Mouse (Mus musculus) midbrain, embryonic 15.5 days (tissue): ENCODE data around the gene Ifit1. TPM values are rescaled to one million over a fixed set of nuclear protein-coding genes. Genes with fewer than 3 reads are reported as not detected.
A peak's percentile ranks its signal among the peaks of the same experiment; 100 is the strongest.
"Not testable (repeated sequence)": the region's sequence is repeated elsewhere in the genome, so short reads cannot be mapped to it uniquely, and the experiment has no call there.

Source experiments
- ATAC-seq: fragments of 200-750 bp; cut with Nextera tagmentation; replicated peaks from 2 replicates; pipeline ENCODE4 v1.8.0; 2017; ENCODE audit warnings: moderate TSS enrichment
- H3K27ac ChIP-seq: fragments of 300-500 bp; sonication (generic); 2 replicates; pipeline ENCODE4 v1.5.1; 2015; ENCODE audit warnings: mild to moderate bottlenecking, inconsistent platforms
- H3K27me3 ChIP-seq: fragments of 300-500 bp; sonication (generic); replicated peaks from 2 replicates; pipeline ENCODE4 v1.6.1; 2015; ENCODE audit warnings: inconsistent platforms
- H3K36me3 ChIP-seq: fragments of 300-500 bp; sonication (generic); replicated peaks from 2 replicates; pipeline ENCODE4 v1.6.1; 2015; ENCODE audit warnings: inconsistent platforms
- H3K4me1 ChIP-seq: fragments of 300-500 bp; sonication (generic); 2 replicates; pipeline ENCODE4 v1.6.1; 2015; ENCODE audit warnings: inconsistent platforms
- H3K4me2 ChIP-seq: fragments of 300-500 bp; sonication (generic); 2 replicates; pipeline ENCODE4 v1.6.1; 2015; ENCODE audit warnings: inconsistent platforms, mild to moderate bottlenecking, moderate library complexity
- H3K4me3 ChIP-seq: fragments of 300-500 bp; sonication (generic); 2 replicates; pipeline ENCODE4 v1.5.1; 2015; ENCODE audit warnings: mild to moderate bottlenecking, inconsistent platforms
- H3K9ac ChIP-seq: fragments of 300-500 bp; sonication (generic); 2 replicates; pipeline ENCODE4 v1.6.1; 2015; ENCODE audit warnings: mild to moderate bottlenecking, inconsistent platforms
- H3K9me3 ChIP-seq: fragments of 300-500 bp; sonication (generic); 2 replicates; pipeline ENCODE4 v1.6.1; 2016; ENCODE audit warnings: inconsistent platforms
- WGBS: fragments of 180-500 bp; shearing (Covaris S2); methylation state at CpG from one replicate; pipeline ENCODE4 v1.1.7; 2015; ENCODE audit warnings: mixed read lengths; 5-methylcytosine and 5-hydroxymethylcytosine counted together
- polyA plus RNA-seq: library from polyadenylated mRNA; unstranded; fragments of >200 nt; fragmentation: Nextera tagmentation; extraction: Ambion mirVana; gene quantifications from 2 replicates; pipeline ENCODE4 v1.2.1, GENCODE M21; 2015

The Ifit1 gene
- polyA plus RNA-seq, 1 experiment from 2014 or later, result 0.46 TPM

DNA sequence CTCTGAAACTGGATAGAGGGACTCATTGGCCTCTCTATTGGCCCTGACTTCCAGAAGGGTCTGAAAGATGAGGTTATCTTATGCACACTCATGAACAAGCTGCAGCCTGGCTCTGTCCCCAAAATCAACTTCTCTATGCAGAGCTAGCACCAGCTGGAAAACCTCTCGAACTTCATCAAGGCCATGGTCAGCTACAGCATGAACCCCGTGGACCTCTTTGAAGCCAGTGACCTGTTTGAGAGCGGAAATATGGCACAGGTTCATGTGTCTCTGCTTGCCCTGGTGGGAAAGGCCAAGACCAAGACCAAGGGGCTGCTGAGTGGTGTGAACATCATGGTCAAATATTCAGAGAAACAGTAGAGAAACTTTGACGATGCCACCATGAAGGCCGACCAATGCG lies 16.9 kb upstream of the Ifit1 start:
- Histone ChIP-seq H3K4me3 (no peak overlapping the region), H3K4me1 (no peaks in the 10 kb centered on the region), H3K9ac (no peak overlapping the region), H3K27ac (no peak overlapping the region), H3K27me3 (no peaks in the 10 kb centered on the region), H3K36me3 (no peaks in the 10 kb centered on the region), H3K4me2 (no peak overlapping the region), H3K9me3 (no peaks in the 10 kb centered on the region)
- WGBS, result 93% methylated on average over 6 of the region's 6 CpGs
- no peak for ATAC-seq

DNA sequence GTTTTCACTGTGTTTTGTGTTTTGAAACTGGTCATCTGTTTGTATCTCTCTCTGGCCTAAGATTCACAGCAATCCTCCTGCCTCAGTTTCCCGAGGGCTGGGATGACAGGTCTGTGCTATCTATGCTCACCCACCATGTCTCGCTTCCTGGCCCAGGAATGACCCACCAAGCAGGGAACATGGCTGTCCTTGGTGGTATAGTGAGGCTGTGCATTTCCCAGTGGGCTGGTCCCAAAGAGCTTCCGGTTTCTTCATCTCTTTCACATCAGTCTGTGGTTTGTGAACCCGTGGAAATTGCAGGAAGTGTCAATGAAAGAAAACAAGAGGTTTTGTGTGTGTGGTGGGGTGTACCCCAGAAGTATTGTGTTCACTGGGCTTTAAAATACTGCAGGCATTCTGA lies 16.0 kb upstream of the Ifit1 start:
- H3K4me1 ChIP-seq, result no peaks in the 10 kb centered on the region
- 77% methylated on average over 4 of the region's 4 CpGs for WGBS
- no peaks in the 10 kb centered on the region for H3K9me3 ChIP-seq
- no peak overlapping the region for H3K4me2 ChIP-seq
- H3K27ac ChIP-seq, result no peak overlapping the region
- H3K36me3 ChIP-seq, result no peaks in the 10 kb centered on the region
- H3K27me3 ChIP-seq, result no peaks in the 10 kb centered on the region
- no peak overlapping the region for H3K9ac ChIP-seq
- ATAC-seq, result no peak
- H3K4me3 ChIP-seq, result no peak overlapping the region

DNA sequence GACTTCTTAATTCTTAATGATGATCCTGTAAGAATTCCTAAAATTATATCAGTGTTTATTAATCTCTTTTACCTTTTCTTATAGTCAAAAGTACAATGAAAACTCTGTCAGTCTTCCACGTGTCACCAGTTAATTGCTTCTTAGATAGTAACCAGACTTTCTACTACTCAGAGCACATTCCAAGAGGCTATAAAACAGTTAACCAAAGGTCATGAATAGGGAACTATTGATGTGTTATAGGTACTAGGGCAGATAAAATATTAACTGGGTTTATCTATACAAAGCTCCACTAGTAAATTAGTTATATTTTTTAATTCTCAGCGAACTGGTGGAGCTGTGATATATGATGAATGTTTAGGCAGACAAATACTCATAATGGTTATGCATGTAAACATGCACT lies 13.2 kb upstream of the Ifit1 start:
- Histone ChIP-seq H3K4me3 (no peak overlapping the region), H3K27ac (no peak overlapping the region), H3K27me3 (no peaks in the 10 kb centered on the region), H3K9ac (no peak overlapping the region), H3K9me3 (no peaks in the 10 kb centered on the region), H3K4me1 (no peaks in the 10 kb centered on the region), H3K4me2 (no peak overlapping the region), H3K36me3 (no peaks in the 10 kb centered on the region)
- no peak for ATAC-seq
- 83% methylated on average over 2 of the region's 2 CpGs for WGBS

DNA sequence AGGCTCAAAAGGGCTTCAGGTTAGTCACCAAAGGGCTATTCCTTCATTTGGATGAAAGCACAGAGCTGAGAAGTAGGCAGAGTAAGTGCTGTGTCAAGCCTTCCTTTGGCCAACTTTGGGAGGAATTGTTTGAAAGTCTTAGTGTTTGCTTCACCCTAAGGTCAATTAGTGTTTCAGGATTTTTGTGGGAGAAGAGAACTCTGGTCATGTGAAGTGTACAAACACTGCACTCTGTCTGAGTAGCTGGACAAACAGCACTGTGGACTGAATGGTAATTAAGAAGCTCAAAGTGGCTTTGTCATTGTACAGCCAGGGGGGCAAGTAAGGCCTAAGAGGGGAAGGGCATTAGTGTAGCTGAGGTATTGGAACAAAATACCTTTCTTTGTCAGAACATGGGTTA lies 9.2 kb upstream of the Ifit1 start:
- Histone ChIP-seq H3K9me3 (no peaks in the 10 kb centered on the region), H3K27me3 (no peaks in the 10 kb centered on the region)
- ATAC-seq, result no peak

DNA sequence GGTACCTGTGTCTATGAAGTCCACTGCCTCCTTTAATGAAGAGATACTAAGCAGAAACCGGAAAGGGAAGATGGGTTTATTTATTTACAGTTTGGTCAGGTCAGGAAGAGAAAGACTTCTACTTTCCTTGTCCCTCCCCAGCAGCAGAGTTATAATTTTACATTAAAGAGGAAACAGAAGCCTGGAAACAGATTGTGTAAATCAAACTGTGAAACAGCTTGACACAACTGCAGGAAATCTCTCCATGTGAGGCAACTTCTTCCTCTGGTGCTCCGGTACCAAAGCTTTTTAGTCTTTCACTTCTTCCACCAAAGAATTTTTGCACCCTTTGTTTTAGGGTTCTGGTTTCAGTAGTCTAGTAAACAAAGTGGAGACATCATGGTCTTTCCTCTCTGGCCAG lies 7.2 kb upstream of the Ifit1 start:
- no peaks in the 10 kb centered on the region for H3K36me3 ChIP-seq
- ATAC-seq, result no peak
- 78% methylated on average over 2 of the region's 2 CpGs for WGBS

More for the DNA sequence above, 9.2 kb upstream of the Ifit1 start:
- H3K36me3 ChIP-seq, result no peaks in the 10 kb centered on the region
- no peak overlapping the region for H3K9ac ChIP-seq
- H3K4me2 ChIP-seq, result no peak overlapping the region
- H3K27ac ChIP-seq, result no peak overlapping the region
- no peak overlapping the region for H3K4me3 ChIP-seq
- H3K4me1 ChIP-seq, result no peaks in the 10 kb centered on the region

DNA sequence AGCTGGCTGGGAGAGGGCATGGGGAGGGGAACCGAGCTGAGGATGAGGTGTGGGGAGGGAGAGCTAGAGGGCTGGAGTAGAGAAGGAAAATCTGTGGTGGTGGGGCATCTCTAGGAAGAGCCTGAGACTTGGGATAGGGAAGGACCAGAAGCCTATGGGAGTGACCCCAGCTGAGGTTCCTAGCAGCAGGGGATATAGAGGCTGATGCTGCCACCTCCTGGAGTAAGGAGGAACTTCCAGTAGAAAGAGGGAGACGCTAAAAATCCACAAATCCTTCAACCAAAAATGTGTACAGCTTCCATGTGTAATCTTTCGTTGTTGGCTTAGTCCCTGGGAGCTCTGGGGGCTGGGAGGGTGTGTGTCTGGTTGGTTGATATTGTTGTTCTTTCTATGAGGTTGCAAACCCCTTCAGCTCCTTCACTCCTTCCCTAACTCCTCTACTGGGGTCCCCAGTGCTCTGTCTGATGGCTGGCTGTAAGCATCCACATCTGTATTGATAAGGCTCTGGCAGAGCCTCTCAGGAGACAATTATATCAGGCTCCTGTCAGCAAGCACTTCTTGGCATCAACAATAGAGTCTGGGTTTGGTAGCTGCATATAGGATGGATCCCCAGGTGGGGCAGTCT lies 3.6 kb upstream of the Ifit1 start:
- Histone ChIP-seq H3K27ac (no peak overlapping the region), H3K4me3 (no peak overlapping the region), H3K9ac (no peak overlapping the region), H3K36me3 (no peaks in the 10 kb centered on the region), H3K27me3 (no peaks in the 10 kb centered on the region), H3K9me3 (no peaks in the 10 kb centered on the region), H3K4me2 (no peak overlapping the region), H3K4me1 (no peaks in the 10 kb centered on the region)
- ATAC-seq, result peak; percentile 78
- 9% methylated on average over 3 of the region's 3 CpGs for WGBS

More for the DNA sequence above, 7.2 kb upstream of the Ifit1 start:
- Histone ChIP-seq H3K4me2 (no peak overlapping the region), H3K27ac (no peak overlapping the region), H3K27me3 (no peaks in the 10 kb centered on the region), H3K9me3 (no peaks in the 10 kb centered on the region), H3K9ac (no peak overlapping the region), H3K4me1 (no peaks in the 10 kb centered on the region), H3K4me3 (no peak overlapping the region)

DNA sequence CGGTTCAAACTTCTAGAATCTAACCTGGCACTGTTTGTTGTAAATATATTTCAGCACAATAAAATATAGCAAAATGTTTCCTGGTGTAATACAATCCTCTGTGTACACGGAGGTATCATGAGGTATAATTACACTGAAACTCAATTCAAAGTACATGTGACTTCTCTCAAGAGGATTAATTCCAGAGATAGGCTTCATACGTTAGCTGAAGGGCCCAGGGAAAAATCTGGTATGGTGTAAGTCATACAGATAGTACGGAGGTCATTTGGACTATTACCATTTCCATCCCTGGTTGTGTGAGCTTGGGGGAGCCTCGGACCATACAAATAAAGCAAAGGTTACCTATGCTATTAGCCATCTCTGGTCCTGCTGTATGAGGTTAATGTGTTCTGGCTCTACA lies 1.9 kb downstream of the Ifit1 start:
- Histone ChIP-seq H3K9ac (no peak overlapping the region), H3K36me3 (no peaks in the 10 kb centered on the region), H3K9me3 (no peaks in the 10 kb centered on the region), H3K27me3 (no peaks in the 10 kb centered on the region), H3K4me2 (no peak overlapping the region), H3K4me3 (no peak overlapping the region), H3K27ac (no peak overlapping the region), H3K4me1 (no peaks in the 10 kb centered on the region)
- 84% methylated on average over 5 of the region's 5 CpGs for WGBS
- no peak for ATAC-seq

DNA sequence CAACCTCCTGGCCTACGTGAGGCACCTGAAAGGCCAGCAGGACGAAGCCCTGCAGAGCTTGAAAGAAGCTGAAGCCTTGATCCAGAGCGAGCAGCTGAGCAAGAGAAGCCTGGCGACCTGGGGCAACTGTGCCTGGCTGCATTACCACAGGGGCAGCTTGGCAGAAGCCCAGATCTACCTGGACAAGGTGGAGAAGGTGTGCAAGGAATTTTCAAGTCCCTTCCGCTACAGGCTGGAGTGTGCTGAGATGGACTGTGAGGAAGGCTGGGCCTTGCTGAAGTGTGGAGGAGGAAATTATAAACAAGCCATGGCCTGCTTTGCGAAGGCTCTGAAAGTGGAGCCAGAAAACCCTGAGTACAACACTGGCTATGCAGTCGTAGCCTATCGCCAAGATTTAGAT lies 7.0 kb downstream of the Ifit1 start:
- 92% methylated on average over 7 of the region's 8 CpGs for WGBS
- not testable (repeated sequence) for H3K9ac ChIP-seq

DNA sequence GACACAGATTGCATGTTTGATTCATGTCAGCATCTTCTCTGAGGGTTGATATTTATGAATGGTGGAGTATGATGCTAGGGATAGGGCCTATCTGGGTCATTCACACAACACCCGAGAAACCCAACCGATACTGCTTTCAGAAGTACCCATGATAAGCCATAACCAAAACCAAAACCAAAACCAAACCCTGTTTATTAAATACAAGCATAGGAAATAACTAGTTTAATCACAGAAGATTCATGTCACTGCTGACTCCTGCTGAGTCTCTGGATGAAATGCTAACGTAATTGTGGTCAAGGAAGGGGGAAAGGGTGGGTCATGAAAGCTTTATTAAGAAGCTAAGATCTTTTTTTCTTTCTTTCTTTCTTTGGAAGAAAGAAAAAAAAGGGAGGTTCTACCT lies 9.6 kb downstream of the Ifit1 start:
- Histone ChIP-seq H3K4me1 (no peaks in the 10 kb centered on the region), H3K27me3 (no peaks in the 10 kb centered on the region), H3K27ac (no peak overlapping the region), H3K9ac (no peak overlapping the region), H3K36me3 (no peaks in the 10 kb centered on the region), H3K9me3 (no peaks in the 10 kb centered on the region), H3K4me2 (no peak overlapping the region), H3K4me3 (no peak overlapping the region)
- ATAC-seq, result no peak
- WGBS, result 92% methylated on average over 3 of the region's 3 CpGs

More for the DNA sequence above, 7.0 kb downstream of the Ifit1 start:
- H3K27ac ChIP-seq, H3K27me3 ChIP-seq, H3K4me3 ChIP-seq, H3K4me2 ChIP-seq, ATAC-seq, H3K36me3 ChIP-seq, H3K9me3 ChIP-seq, H3K4me1 ChIP-seq: not testable (repeated sequence)

DNA sequence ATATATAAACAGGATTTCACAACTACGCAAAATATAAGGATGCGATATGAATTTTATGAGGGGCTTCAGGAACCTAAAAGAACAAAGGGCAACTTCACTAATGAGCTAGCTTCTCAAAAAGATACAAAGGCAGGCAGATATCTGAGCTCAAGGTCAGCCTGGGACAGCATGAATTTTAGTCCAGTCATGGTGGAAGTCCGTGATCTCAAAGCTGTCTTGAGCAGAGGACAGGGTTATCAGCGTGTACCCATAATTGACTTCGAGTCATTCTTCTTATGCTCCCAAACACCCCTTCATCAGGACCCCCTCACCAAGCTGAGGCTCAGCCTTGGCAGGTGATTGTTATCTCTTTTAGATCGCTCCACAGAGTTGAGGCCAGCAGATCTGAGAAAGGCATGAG lies 10.3 kb downstream of the Ifit1 start:
- no peak overlapping the region for H3K4me3 ChIP-seq
- ATAC-seq, result no peak
- H3K4me2 ChIP-seq, result no peak overlapping the region
- no peaks in the 10 kb centered on the region for H3K27me3 ChIP-seq
- H3K9me3 ChIP-seq, result no peaks in the 10 kb centered on the region
- no peaks in the 10 kb centered on the region for H3K36me3 ChIP-seq
- H3K9ac ChIP-seq, result no peak overlapping the region
- WGBS, result 89% methylated on average over 6 of the region's 6 CpGs
- no peaks in the 10 kb centered on the region for H3K4me1 ChIP-seq
- H3K27ac ChIP-seq, result no peak overlapping the region

DNA sequence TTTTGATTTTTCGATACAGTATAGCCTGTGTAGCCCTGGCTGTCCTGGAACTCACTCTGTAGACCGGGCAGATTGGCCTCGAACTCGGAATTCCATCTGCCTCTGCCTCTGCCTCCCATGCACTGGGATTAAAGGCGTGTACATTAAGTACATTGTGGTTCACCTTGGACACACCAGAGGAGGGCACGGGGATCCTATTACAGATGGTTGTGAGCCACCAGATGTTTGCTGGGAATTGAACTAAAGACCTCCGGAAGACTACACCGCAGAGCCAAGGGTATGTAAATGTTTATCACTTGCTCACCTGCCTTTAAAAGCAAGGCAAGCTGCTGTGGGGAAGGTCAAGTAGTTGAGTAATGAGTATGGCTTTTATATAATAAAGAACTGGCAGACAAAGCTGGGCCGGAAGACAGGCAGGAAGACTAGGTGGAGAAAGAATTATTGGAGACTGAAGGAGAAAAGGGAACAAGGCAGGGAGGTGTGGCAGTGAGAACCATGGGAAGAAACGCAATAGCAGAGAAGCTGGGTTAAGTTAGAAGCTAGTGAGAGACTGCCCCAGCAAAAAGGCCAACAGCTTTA lies 14.6 kb downstream of the Ifit1 start:
- Histone ChIP-seq H3K4me1 (no peaks in the 10 kb centered on the region), H3K27me3 (no peaks in the 10 kb centered on the region), H3K4me2 (no peak overlapping the region), H3K27ac (no peak overlapping the region), H3K36me3 (no peaks in the 10 kb centered on the region), H3K4me3 (no peak overlapping the region), H3K9me3 (no peaks in the 10 kb centered on the region), H3K9ac (no peak overlapping the region)
- ATAC-seq, result no peak
- WGBS, result 92% methylated on average over 10 of the region's 10 CpGs

DNA sequence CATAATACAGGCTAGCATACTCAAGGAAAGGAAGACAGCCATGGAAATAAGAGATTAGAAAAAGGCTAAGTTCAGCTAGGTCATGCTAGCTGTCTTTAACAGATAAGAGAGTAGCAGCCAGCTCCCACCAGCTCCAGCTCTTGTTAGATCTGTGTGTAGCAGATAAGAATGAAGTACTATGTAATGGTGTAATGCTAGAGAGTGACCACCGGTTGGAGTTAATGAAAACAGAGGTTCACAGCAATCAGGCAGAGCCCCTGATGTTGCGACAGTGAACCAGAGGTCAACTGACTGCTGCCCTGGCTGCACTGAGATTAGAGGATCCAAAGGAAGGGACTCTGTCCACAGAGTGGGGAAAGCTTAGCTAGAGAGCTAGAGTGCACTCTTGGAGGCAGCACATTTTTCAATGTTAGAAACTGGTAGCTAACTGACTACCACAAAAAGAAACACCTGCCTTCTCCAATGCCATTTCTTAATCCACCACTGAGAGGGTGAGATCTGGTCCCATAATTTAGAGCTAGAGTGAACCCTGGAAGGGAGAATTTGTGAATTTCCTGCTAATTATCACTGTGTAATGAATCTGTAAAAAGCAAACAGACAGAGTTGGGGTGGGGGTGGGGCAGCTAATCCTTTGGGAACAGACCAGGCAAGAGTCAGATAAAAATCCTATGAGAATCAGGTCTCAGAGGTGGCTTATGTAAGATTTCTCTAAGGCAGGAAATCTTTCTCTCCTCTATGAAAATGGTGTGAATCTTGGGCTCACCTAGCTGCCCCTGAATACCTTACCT lies 16.0 kb downstream of the Ifit1 start:
- H3K9me3 ChIP-seq, result no peaks in the 10 kb centered on the region
- no peaks in the 10 kb centered on the region for H3K36me3 ChIP-seq
- no peak overlapping the region for H3K27ac ChIP-seq
- ATAC-seq, result no peak
- no peak overlapping the region for H3K4me2 ChIP-seq
- H3K9ac ChIP-seq, result no peak overlapping the region
- no peak overlapping the region for H3K4me3 ChIP-seq
- 26% methylated on average over 2 of the region's 2 CpGs for WGBS
- H3K4me1 ChIP-seq, result no peaks in the 10 kb centered on the region
- no peaks in the 10 kb centered on the region for H3K27me3 ChIP-seq

DNA sequence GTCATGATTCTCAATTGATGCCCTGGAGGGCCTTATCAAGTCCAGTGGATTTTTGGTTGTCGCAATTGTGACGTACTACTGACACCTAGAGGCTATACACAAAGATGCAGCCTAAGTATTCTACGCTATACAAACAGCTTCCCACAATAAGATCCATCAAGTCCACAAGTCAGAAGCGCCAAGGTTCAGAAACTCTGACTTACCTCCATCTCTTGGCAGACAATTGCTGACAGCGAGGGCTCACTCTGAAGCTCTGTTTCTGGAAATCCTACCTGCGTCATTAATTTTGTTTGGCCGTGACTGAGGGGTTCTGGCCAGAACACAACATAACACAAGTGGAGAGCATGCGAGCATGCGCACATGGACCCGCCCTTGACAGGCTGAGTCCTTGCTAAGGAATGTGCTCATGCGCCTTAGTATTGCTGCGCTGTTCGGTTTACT lies 21.4 kb downstream of the Ifit1 start:
- Histone ChIP-seq H3K4me1 (no peaks in the 10 kb centered on the region), H3K36me3 (no peaks in the 10 kb centered on the region), H3K4me3 (peak overlapping the region; percentile 41), H3K9me3 (no peaks in the 10 kb centered on the region), H3K9ac (peak overlapping the region; percentile 31; the same call in 1 of the 2 replicates), H3K4me2 (peak overlapping the region; percentile 49), H3K27me3 (no peaks in the 10 kb centered on the region), H3K27ac (peak overlapping the region; percentile 39; the same call in 1 of the 2 replicates)
- 19% methylated on average over 13 of the region's 13 CpGs for WGBS
- peak; percentile 97 for ATAC-seq
